Mouse (Mus musculus): ENCODE measurements around the gene Slc16a12.

The Slc16a12 gene

GRCm38 (mm10) chr19:34707571-34707970 lies 39.5 kb downstream of the Slc16a12 start:
- TF ChIP-seq GATA4 (IDR thresholded peaks at IDR 0.05; ENCODE audit: insufficient replicate concordance, low read length) = no peak

GRCm38 (mm10) chr19:34706261-34706660 lies 40.8 kb downstream of the Slc16a12 start:
- TF ChIP-seq GATA4 (IDR thresholded peaks at IDR 0.05; ENCODE audit: insufficient replicate concordance, low read length) = no peak

- no peak for TF ChIP-seq GATA4 (IDR thresholded peaks at IDR 0.05; ENCODE audit: insufficient replicate concordance, low read length)
Measured at GRCm38 (mm10) chr19:34705141-34705540, 41.9 kb downstream of the Slc16a12 start.

- no peak for TF ChIP-seq GATA4 (IDR thresholded peaks at IDR 0.05; ENCODE audit: insufficient replicate concordance, low read length)
Measured at GRCm38 (mm10) chr19:34699300-34699699, 47.8 kb downstream of the Slc16a12 start.

- TF ChIP-seq GATA4 (IDR thresholded peaks at IDR 0.05; ENCODE audit: insufficient replicate concordance, low read length) = no peak
Measured at GRCm38 (mm10) chr19:34698852-34699251, 48.2 kb downstream of the Slc16a12 start.

GRCm38 (mm10) chr19:34698432-34698831 lies 48.7 kb downstream of the Slc16a12 start:
- no peak for TF ChIP-seq GATA4 (IDR thresholded peaks at IDR 0.05; ENCODE audit: insufficient replicate concordance, low read length)

- no peak for TF ChIP-seq GATA4 (IDR thresholded peaks at IDR 0.05; ENCODE audit: insufficient replicate concordance, low read length)
Measured at GRCm38 (mm10) chr19:34697461-34697860, 49.6 kb downstream of the Slc16a12 start.

- no peak for TF ChIP-seq GATA4 (IDR thresholded peaks at IDR 0.05; ENCODE audit: insufficient replicate concordance, low read length)
Measured at GRCm38 (mm10) chr19:34696352-34696986, 50.6 kb downstream of the Slc16a12 start.

- TF ChIP-seq GATA4 (IDR thresholded peaks at IDR 0.05; ENCODE audit: insufficient replicate concordance, low read length) = no peak
Measured at GRCm38 (mm10) chr19:34691402-34691801, 55.7 kb downstream of the Slc16a12 start.

GRCm38 (mm10) chr19:34685530-34685929 lies 61.6 kb downstream of the Slc16a12 start:
- TF ChIP-seq GATA4 (IDR thresholded peaks at IDR 0.05; ENCODE audit: insufficient replicate concordance, low read length) = peak; percentile 54; the same call in 1 of the 2 replicates

GRCm38 (mm10) chr19:34684857-34685256 lies 62.2 kb downstream of the Slc16a12 start:
- no peak for TF ChIP-seq GATA4 (IDR thresholded peaks at IDR 0.05; ENCODE audit: insufficient replicate concordance, low read length)

GRCm38 (mm10) chr19:34678428-34678827 lies 68.7 kb downstream of the Slc16a12 start:
- peak; percentile 76; the same call in 1 of the 2 replicates for TF ChIP-seq GATA4 (IDR thresholded peaks at IDR 0.05; ENCODE audit: insufficient replicate concordance, low read length)

- no peak for TF ChIP-seq GATA4 (IDR thresholded peaks at IDR 0.05; ENCODE audit: insufficient replicate concordance, low read length)
Measured at GRCm38 (mm10) chr19:34673476-34673875, 73.6 kb downstream of the Slc16a12 start.

GRCm38 (mm10) chr19:34666127-34666526 lies 81.0 kb downstream of the Slc16a12 start:
- no peak for TF ChIP-seq GATA4 (IDR thresholded peaks at IDR 0.05; ENCODE audit: insufficient replicate concordance, low read length)

GRCm38 (mm10) chr19:34662740-34663139 lies 84.3 kb downstream of the Slc16a12 start:
- TF ChIP-seq GATA4 (IDR thresholded peaks at IDR 0.05; ENCODE audit: insufficient replicate concordance, low read length) = no peak

GRCm38 (mm10) chr19:34662067-34662507 lies 85.0 kb downstream of the Slc16a12 start:
- TF ChIP-seq GATA4 (IDR thresholded peaks at IDR 0.05; ENCODE audit: insufficient replicate concordance, low read length) = peak; percentile 51; the same call in 1 of the 2 replicates

Measured in liver, adult (tissue).